Mouse (Mus musculus): Measurements from ENCODE around the gene Gcnt3. TPM values are rescaled to one million over a fixed set of nuclear protein-coding genes. Genes with fewer than 3 reads are reported as not detected.

The Gcnt3 gene
- polyA plus RNA-seq, 1 experiment from 2014 or later, result 16.9 TPM

- 48% methylated on average over 7 of the region's 7 CpGs for WGBS
- Histone ChIP-seq H3K9ac (ENCODE audit: low read length) (no peak overlapping the region), H3K4me1 (ENCODE audit: control insufficient read depth, insufficient read depth, low read length) (peaks cover 5% of the 10 kb centered on the region; the same call in 1 of the 2 replicates), H3K27me3 (ENCODE audit: control insufficient read depth, insufficient read depth, low read length) (no peaks in the 10 kb centered on the region), H3K4me2 (ENCODE audit: low read depth, low read length) (no peak overlapping the region), H3K4me3 (replicated peaks; ENCODE audit: low read length) (no peak overlapping the region), H3K36me3 (ENCODE audit: control insufficient read depth, insufficient read depth, low read length) (no peaks in the 10 kb centered on the region), H3K27ac (ENCODE audit: low read length) (peak overlapping the region; percentile 75), H3K9me3 (replicated peaks; ENCODE audit: control insufficient read depth, low read length) (no peaks in the 10 kb centered on the region; the same call in 1 of the 2 replicates)
- no peak for ATAC-seq (ENCODE audit: insufficient read depth, low FRiP score)
Observed at GRCm38 (mm10) chr9:70077170-70077569, 39.3 kb upstream of the Gcnt3 start.

GRCm38 (mm10) chr9:70072387-70072786 is 34.5 kb upstream of the Gcnt3 start:
- no peak overlapping the region for H3K4me3 ChIP-seq (replicated peaks; ENCODE audit: low read length)
- H3K36me3 ChIP-seq (ENCODE audit: control insufficient read depth, insufficient read depth, low read length), result no peaks in the 10 kb centered on the region
- no peak overlapping the region for H3K4me2 ChIP-seq (ENCODE audit: low read depth, low read length)
- H3K27me3 ChIP-seq (ENCODE audit: control insufficient read depth, insufficient read depth, low read length), result no peaks in the 10 kb centered on the region
- H3K9ac ChIP-seq (ENCODE audit: low read length), result no peak overlapping the region
- H3K4me1 ChIP-seq (ENCODE audit: control insufficient read depth, insufficient read depth, low read length), result peaks cover 11% of the 10 kb centered on the region
- peak; percentile 56; the same call in 1 of the 2 replicates for ATAC-seq (ENCODE audit: insufficient read depth, low FRiP score)
- H3K27ac ChIP-seq (ENCODE audit: low read length), result peak overlapping the region; percentile 48
- no peaks in the 10 kb centered on the region; the same call in 1 of the 2 replicates for H3K9me3 ChIP-seq (replicated peaks; ENCODE audit: control insufficient read depth, low read length)
- 75% methylated on average over 8 of the region's 8 CpGs for WGBS

GRCm38 (mm10) chr9:70069961-70070435 is 32.1 kb upstream of the Gcnt3 start:
- ATAC-seq (ENCODE audit: insufficient read depth, low FRiP score), result peak; percentile 68; the same call in 1 of the 2 replicates
- Histone ChIP-seq H3K9me3 (replicated peaks; ENCODE audit: control insufficient read depth, low read length) (no peaks in the 10 kb centered on the region), H3K36me3 (ENCODE audit: control insufficient read depth, insufficient read depth, low read length) (no peaks in the 10 kb centered on the region), H3K4me2 (ENCODE audit: low read depth, low read length) (no peak overlapping the region), H3K27ac (ENCODE audit: low read length) (peak overlapping the region; percentile 32), H3K4me3 (replicated peaks; ENCODE audit: low read length) (no peak overlapping the region), H3K9ac (ENCODE audit: low read length) (no peak overlapping the region), H3K27me3 (ENCODE audit: control insufficient read depth, insufficient read depth, low read length) (no peaks in the 10 kb centered on the region), H3K4me1 (ENCODE audit: control insufficient read depth, insufficient read depth, low read length) (peaks cover 11% of the 10 kb centered on the region)
- WGBS, result 29% methylated on average over 8 of the region's 8 CpGs

DNA sequence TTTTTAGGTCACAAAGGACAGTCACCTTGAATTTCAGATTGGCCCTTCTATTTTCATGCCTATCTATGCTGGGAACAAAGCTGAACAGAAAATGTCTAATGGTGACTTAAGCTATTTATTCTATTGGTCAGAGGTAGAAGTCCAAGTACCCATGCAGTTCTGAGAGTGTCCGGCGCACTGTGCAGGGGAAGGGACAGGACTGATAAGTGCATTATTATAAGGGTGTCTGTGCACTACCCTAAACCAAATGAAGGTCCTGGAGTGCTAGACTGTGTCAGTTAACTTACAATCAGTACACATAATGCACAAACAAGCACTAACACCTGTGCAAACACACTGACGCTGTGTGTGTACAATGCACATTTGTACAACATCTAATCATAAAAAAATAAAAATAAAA is 29.6 kb upstream of the Gcnt3 start:
- no peaks in the 10 kb centered on the region for H3K36me3 ChIP-seq (ENCODE audit: control insufficient read depth, insufficient read depth, low read length)
- H3K4me3 ChIP-seq (replicated peaks; ENCODE audit: low read length), result no peak overlapping the region
- no peak overlapping the region for H3K27ac ChIP-seq (ENCODE audit: low read length)
- ATAC-seq (ENCODE audit: insufficient read depth, low FRiP score), result peak; percentile 35; the same call in 1 of the 2 replicates
- H3K4me1 ChIP-seq (ENCODE audit: control insufficient read depth, insufficient read depth, low read length), result peaks cover 11% of the 10 kb centered on the region
- no peaks in the 10 kb centered on the region for H3K27me3 ChIP-seq (ENCODE audit: control insufficient read depth, insufficient read depth, low read length)
- no peaks in the 10 kb centered on the region for H3K9me3 ChIP-seq (replicated peaks; ENCODE audit: control insufficient read depth, low read length)
- H3K9ac ChIP-seq (ENCODE audit: low read length), result no peak overlapping the region
- H3K4me2 ChIP-seq (ENCODE audit: low read depth, low read length), result no peak overlapping the region
- 76% methylated on average over 3 of the region's 3 CpGs for WGBS

- no peak overlapping the region for H3K27ac ChIP-seq (ENCODE audit: low read length)
- H3K27me3 ChIP-seq (ENCODE audit: control insufficient read depth, insufficient read depth, low read length), result no peaks in the 10 kb centered on the region
- WGBS, result 42% methylated on average over 3 of the region's 3 CpGs
- H3K4me3 ChIP-seq (replicated peaks; ENCODE audit: low read length), result no peak overlapping the region
- H3K9ac ChIP-seq (ENCODE audit: low read length), result no peak overlapping the region
- no peaks in the 10 kb centered on the region for H3K36me3 ChIP-seq (ENCODE audit: control insufficient read depth, insufficient read depth, low read length)
- no peak overlapping the region for H3K4me2 ChIP-seq (ENCODE audit: low read depth, low read length)
- no peaks in the 10 kb centered on the region for H3K9me3 ChIP-seq (replicated peaks; ENCODE audit: control insufficient read depth, low read length)
- ATAC-seq (ENCODE audit: insufficient read depth, low FRiP score), result no peak
- no peaks in the 10 kb centered on the region for H3K4me1 ChIP-seq (ENCODE audit: control insufficient read depth, insufficient read depth, low read length)
Observed at GRCm38 (mm10) chr9:70062012-70062411, 24.1 kb upstream of the Gcnt3 start.

DNA sequence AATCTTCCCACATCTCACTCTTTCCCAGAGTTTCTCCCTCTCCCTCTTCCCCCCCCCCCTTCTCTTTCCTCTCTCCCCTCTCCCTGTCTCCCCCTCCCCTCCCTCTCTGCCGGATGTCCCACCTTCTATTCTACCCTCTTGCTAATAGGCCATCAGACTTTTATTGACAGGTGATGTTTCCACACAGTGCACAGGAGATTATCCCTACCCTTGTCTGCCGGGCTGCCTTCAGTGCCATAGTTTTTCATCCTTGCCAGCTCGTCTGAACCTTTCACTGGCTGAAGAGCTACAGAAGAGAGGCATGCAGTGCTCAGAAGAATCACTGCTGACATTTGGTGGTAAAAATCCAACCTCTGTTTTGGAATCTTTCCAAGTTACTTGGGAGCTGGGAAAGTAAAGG is 15.5 kb upstream of the Gcnt3 start:
- ATAC-seq (ENCODE audit: insufficient read depth, low FRiP score), result no peak
- no peaks in the 10 kb centered on the region for H3K27me3 ChIP-seq (ENCODE audit: control insufficient read depth, insufficient read depth, low read length)
- H3K4me1 ChIP-seq (ENCODE audit: control insufficient read depth, insufficient read depth, low read length), result peaks cover 9% of the 10 kb centered on the region
- H3K9me3 ChIP-seq (replicated peaks; ENCODE audit: control insufficient read depth, low read length), result no peaks in the 10 kb centered on the region
- H3K36me3 ChIP-seq (ENCODE audit: control insufficient read depth, insufficient read depth, low read length), result no peaks in the 10 kb centered on the region
- no peak overlapping the region for H3K4me2 ChIP-seq (ENCODE audit: low read depth, low read length)
- WGBS, result 36% methylated on average over 3 of the region's 3 CpGs
- H3K4me3 ChIP-seq (replicated peaks; ENCODE audit: low read length), result no peak overlapping the region
- no peak overlapping the region for H3K9ac ChIP-seq (ENCODE audit: low read length)
- H3K27ac ChIP-seq (ENCODE audit: low read length), result no peak overlapping the region

DNA sequence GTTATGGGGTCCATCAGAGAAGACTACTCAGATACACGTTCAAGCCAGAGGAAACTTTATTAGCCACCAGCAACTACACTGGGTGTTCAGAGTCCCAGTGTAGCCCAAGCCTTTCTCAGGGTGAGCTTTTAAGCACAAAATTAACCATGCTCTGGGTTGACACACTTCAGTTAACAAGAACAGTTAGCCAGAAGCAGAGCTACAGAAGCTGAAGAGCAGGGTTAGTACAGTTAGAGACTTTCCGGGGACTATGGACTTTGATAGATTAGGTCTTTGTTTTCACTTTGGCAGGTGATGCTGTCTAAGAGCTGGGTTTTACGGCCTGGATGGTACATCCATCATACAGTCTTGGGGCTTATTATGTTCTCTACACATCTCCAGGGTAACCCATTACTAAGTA is 14.8 kb upstream of the Gcnt3 start:
- Histone ChIP-seq H3K36me3 (ENCODE audit: control insufficient read depth, insufficient read depth, low read length) (no peaks in the 10 kb centered on the region), H3K9ac (ENCODE audit: low read length) (no peak overlapping the region), H3K27me3 (ENCODE audit: control insufficient read depth, insufficient read depth, low read length) (no peaks in the 10 kb centered on the region), H3K4me2 (ENCODE audit: low read depth, low read length) (no peak overlapping the region), H3K4me1 (ENCODE audit: control insufficient read depth, insufficient read depth, low read length) (peaks cover 13% of the 10 kb centered on the region), H3K27ac (ENCODE audit: low read length) (no peak overlapping the region), H3K4me3 (replicated peaks; ENCODE audit: low read length) (no peak overlapping the region), H3K9me3 (replicated peaks; ENCODE audit: control insufficient read depth, low read length) (no peaks in the 10 kb centered on the region)
- no peak for ATAC-seq (ENCODE audit: insufficient read depth, low FRiP score)
- WGBS, result 41% methylated on average over 3 of the region's 3 CpGs

DNA sequence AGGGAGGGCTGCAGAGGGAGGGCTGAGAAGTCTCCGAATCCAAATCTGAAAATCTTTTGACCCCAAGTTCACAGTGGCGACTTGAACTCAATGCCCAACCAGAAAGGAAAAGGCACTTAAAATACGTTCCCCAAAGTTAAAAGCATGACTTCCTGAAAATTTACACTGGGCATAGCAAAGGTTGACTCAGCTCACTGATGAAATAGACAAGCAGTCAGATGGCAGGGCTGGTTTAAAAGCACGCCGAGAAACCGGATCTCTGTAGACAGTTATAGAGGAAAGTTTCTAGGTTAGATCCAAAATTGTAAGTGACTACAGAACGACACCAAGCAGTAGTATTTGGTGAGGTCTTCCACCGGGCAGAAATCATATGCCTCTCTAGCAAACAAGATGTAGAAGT is 12.0 kb upstream of the Gcnt3 start:
- no peak for ATAC-seq (ENCODE audit: insufficient read depth, low FRiP score)
- Histone ChIP-seq H3K4me3 (replicated peaks; ENCODE audit: low read length) (no peak overlapping the region), H3K9me3 (replicated peaks; ENCODE audit: control insufficient read depth, low read length) (no peaks in the 10 kb centered on the region), H3K9ac (ENCODE audit: low read length) (no peak overlapping the region), H3K4me2 (ENCODE audit: low read depth, low read length) (no peak overlapping the region), H3K36me3 (ENCODE audit: control insufficient read depth, insufficient read depth, low read length) (no peaks in the 10 kb centered on the region), H3K4me1 (ENCODE audit: control insufficient read depth, insufficient read depth, low read length) (peaks cover 15% of the 10 kb centered on the region), H3K27me3 (ENCODE audit: control insufficient read depth, insufficient read depth, low read length) (no peaks in the 10 kb centered on the region), H3K27ac (ENCODE audit: low read length) (0 out of 2 replicates have a peak overlapping the region, but pooled peaks have one; percentile 8)
- WGBS, result 17% methylated on average over 8 of the region's 8 CpGs

DNA sequence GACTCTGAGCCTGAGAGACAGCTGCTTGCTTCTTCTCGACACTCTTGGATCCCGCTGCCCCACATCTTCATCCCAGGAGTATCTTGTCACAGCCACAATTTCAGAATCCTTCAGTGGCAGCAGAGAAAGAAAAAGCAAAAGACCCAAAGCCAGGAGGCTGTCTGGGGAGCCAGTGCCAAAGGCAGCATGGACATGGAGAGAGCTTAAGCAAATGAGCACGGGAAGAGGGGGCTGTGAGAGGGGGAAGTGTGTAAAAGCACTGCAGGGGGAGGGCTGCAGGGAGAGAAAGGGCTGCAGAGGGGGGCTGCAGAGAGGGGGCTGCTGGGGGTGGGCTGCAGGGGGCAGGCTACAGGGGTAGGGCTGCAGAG is 11.5 kb upstream of the Gcnt3 start:
- Histone ChIP-seq H3K27me3 (ENCODE audit: control insufficient read depth, insufficient read depth, low read length) (no peaks in the 10 kb centered on the region), H3K27ac (ENCODE audit: low read length) (peak overlapping the region; percentile 39; the same call in 1 of the 2 replicates), H3K4me3 (replicated peaks; ENCODE audit: low read length) (no peak overlapping the region), H3K4me2 (ENCODE audit: low read depth, low read length) (no peak overlapping the region), H3K36me3 (ENCODE audit: control insufficient read depth, insufficient read depth, low read length) (no peaks in the 10 kb centered on the region), H3K9me3 (replicated peaks; ENCODE audit: control insufficient read depth, low read length) (no peaks in the 10 kb centered on the region), H3K9ac (ENCODE audit: low read length) (peak overlapping the region; percentile 1; the same call in 1 of the 2 replicates), H3K4me1 (ENCODE audit: control insufficient read depth, insufficient read depth, low read length) (peaks cover 15% of the 10 kb centered on the region)
- WGBS, result 24% methylated on average over 3 of the region's 3 CpGs
- no peak for ATAC-seq (ENCODE audit: insufficient read depth, low FRiP score)
